Mouse (Mus musculus) cerebellum, postnatal 4 days (tissue): ENCODE results near the gene Gal3st4.
A peak's percentile ranks its signal among the peaks of the same experiment; 100 is the strongest.

Experiments
- DNase-seq, 2 experiments: peaks; one replicate each; pipeline ENCODE4 v3.0.0; 2022; ENCODE audit warnings: low spot score in 2 of 2, mixed read lengths in 1 of 2

The Gal3st4 gene

GRCm38 (mm10) chr5:138272409-138272923, at the start of gene Gal3st4:
Gene Gal3st4 (minus strand): TSS chr5:138272840.
- DNase-seq, result no peak

GRCm38 (mm10) chr5:138312795-138313194, 40.2 kb upstream of the Gal3st4 start:
- no peak for DNase-seq

- no peak for DNase-seq
Observed at GRCm38 (mm10) chr5:138299613-138300012, 27.0 kb upstream of the Gal3st4 start.

- no peak for DNase-seq
Observed at GRCm38 (mm10) chr5:138294158-138294557, 21.5 kb upstream of the Gal3st4 start.

GRCm38 (mm10) chr5:138291638-138292037, 19.0 kb upstream of the Gal3st4 start:
- no peak for DNase-seq

GRCm38 (mm10) chr5:138287861-138288260, 15.2 kb upstream of the Gal3st4 start:
- DNase-seq, result no peak

GRCm38 (mm10) chr5:138283540-138283939, 10.9 kb upstream of the Gal3st4 start:
- DNase-seq, result no peak

GRCm38 (mm10) chr5:138281798-138282197, 9.2 kb upstream of the Gal3st4 start:
- DNase-seq, result no peak

GRCm38 (mm10) chr5:138280829-138281228, 8.2 kb upstream of the Gal3st4 start:
- DNase-seq, result no peak

GRCm38 (mm10) chr5:138280425-138280768, 7.8 kb upstream of the Gal3st4 start:
- DNase-seq, result no peak

- peak; percentile 83 to 93 for DNase-seq
Observed at GRCm38 (mm10) chr5:138279585-138280424, 7.2 kb upstream of the Gal3st4 start, which contains the start of the genes Gm43720, Gpc2 and Stag3. Gene Gm43720 (minus strand): TSS chr5:138279958. Gene Gpc2 (minus strand): TSS chr5:138280005. Gene Stag3 (plus strand): TSS chr5:138280240.

GRCm38 (mm10) chr5:138277994-138278393, 5.4 kb upstream of the Gal3st4 start:
- DNase-seq, result no peak

- no peak for DNase-seq
Observed at GRCm38 (mm10) chr5:138275216-138276050, 2.8 kb upstream of the Gal3st4 start.

GRCm38 (mm10) chr5:138274186-138274585, 1.5 kb upstream of the Gal3st4 start:
- no peak for DNase-seq

- DNase-seq, result no peak
Observed at GRCm38 (mm10) chr5:138271232-138271631, 1.4 kb downstream of the Gal3st4 start.

GRCm38 (mm10) chr5:138268980-138269379, 3.7 kb downstream of the Gal3st4 start:
- no peak for DNase-seq

- no peak for DNase-seq
Observed at GRCm38 (mm10) chr5:138267114-138267513, 5.5 kb downstream of the Gal3st4 start.

- no peak for DNase-seq
Observed at GRCm38 (mm10) chr5:138265712-138266111, 6.9 kb downstream of the Gal3st4 start.

GRCm38 (mm10) chr5:138264207-138264578, 8.4 kb downstream of the Gal3st4 start:
- no peak for DNase-seq

- peak; percentile 82 to 90 for DNase-seq
Observed at GRCm38 (mm10) chr5:138263260-138264206, 9.1 kb downstream of the Gal3st4 start, which contains the start of gene BC037034. Gene BC037034 (minus strand): TSS chr5:138264033.

GRCm38 (mm10) chr5:138262582-138263240, 9.9 kb downstream of the Gal3st4 start:
- no peak for DNase-seq
